Mouse (Mus musculus) heart, postnatal 0 days (tissue): ENCODE results near the gene Cby1. TPM values are rescaled to one million over a fixed set of nuclear protein-coding genes. Genes with fewer than 3 reads are reported as not detected.

Experiments
- ATAC-seq: fragments of 200-750 bp; cut with Nextera tagmentation; 2 replicates; pipeline ENCODE4 v1.8.0; 2017; ENCODE audit warnings: low read depth, moderate number of reproducible peaks, moderate library complexity; ENCODE audit not compliant: insufficient read depth
- DNase-seq: peaks from one replicate; pipeline ENCODE4 v3.0.0-alpha.2; 2016; ENCODE audit warnings: low spot score
- H3K27ac ChIP-seq: fragments of 300-500 bp; sonication (generic); 2 replicates; pipeline ENCODE4 v1.5.1; 2014; ENCODE audit warnings: low read depth, mild to moderate bottlenecking
- H3K27me3 ChIP-seq: fragments of 300-500 bp; sonication (generic); 2 replicates; pipeline ENCODE4 v1.6.1; 2014; ENCODE audit warnings: low read length, mixed read lengths; ENCODE audit not compliant: control insufficient read depth, insufficient read depth
- H3K36me3 ChIP-seq: fragments of 300-500 bp; sonication (generic); replicated peaks from 2 replicates; pipeline ENCODE4 v1.6.1; 2014; ENCODE audit warnings: low read length, mixed read lengths; ENCODE audit not compliant: control insufficient read depth, insufficient read depth
- H3K4me1 ChIP-seq: fragments of 300-500 bp; sonication (generic); 2 replicates; pipeline ENCODE4 v1.6.1; 2014; ENCODE audit warnings: antibody characterized with exemption; ENCODE audit not compliant: control insufficient read depth, insufficient read depth
- H3K4me2 ChIP-seq: fragments of 300-500 bp; sonication (generic); 2 replicates; pipeline ENCODE4 v1.6.1; 2014; ENCODE audit warnings: low read depth, mild to moderate bottlenecking, low read length, moderate library complexity
- H3K4me3 ChIP-seq: fragments of 300-500 bp; sonication (generic); 2 replicates; pipeline ENCODE4 v1.5.1; 2014; ENCODE audit warnings: low read depth, low read length
- H3K9ac ChIP-seq: fragments of 300-500 bp; sonication (generic); replicated peaks from 2 replicates; pipeline ENCODE4 v1.6.1; 2014; ENCODE audit warnings: low read depth, low read length, mixed read lengths
- H3K9me3 ChIP-seq: fragments of 300-500 bp; sonication (generic); replicated peaks from 2 replicates; pipeline ENCODE4 v1.6.1; 2016; ENCODE audit warnings: low read length; ENCODE audit not compliant: control insufficient read depth
- CTCF ChIP-seq: IDR thresholded peaks from 2 replicates; pipeline ENCODE4 v1.5.1; 2016; ENCODE audit warnings: antibody characterized with exemption, control low read depth, low read depth
- EP300 ChIP-seq: IDR thresholded peaks from 2 replicates; pipeline ENCODE4 v1.6.1; 2016; ENCODE audit warnings: antibody characterized with exemption, low read depth
- WGBS: fragments of 180-500 bp; shearing (Covaris S2); extraction: QIAGEN DNeasy Blood & Tissue Kit; methylation state at CpG from one replicate; pipeline ENCODE4 v1.1.7; 2014; 5-methylcytosine and 5-hydroxymethylcytosine counted together
- polyA plus RNA-seq: library from polyadenylated mRNA; unstranded; fragments of >200 nt; fragmentation: Nextera tagmentation; extraction: Ambion mirVana; gene quantifications from 2 replicates; pipeline ENCODE4 v1.2.1, GENCODE M21; 2015
- total RNA-seq: library from RNA; depleted of rRNA; stranded (reverse); fragments of >200 nt; gene quantifications from 2 replicates; pipeline ENCODE4 v1.2.3, GENCODE M21; 2014; ENCODE audit warnings: low replicate concordance; rRNA removed

Cby1 gene
- total and polyA plus RNA-seq, 2 experiments from 2014 or later, result 35.1 to 53.8 TPM

DNA sequence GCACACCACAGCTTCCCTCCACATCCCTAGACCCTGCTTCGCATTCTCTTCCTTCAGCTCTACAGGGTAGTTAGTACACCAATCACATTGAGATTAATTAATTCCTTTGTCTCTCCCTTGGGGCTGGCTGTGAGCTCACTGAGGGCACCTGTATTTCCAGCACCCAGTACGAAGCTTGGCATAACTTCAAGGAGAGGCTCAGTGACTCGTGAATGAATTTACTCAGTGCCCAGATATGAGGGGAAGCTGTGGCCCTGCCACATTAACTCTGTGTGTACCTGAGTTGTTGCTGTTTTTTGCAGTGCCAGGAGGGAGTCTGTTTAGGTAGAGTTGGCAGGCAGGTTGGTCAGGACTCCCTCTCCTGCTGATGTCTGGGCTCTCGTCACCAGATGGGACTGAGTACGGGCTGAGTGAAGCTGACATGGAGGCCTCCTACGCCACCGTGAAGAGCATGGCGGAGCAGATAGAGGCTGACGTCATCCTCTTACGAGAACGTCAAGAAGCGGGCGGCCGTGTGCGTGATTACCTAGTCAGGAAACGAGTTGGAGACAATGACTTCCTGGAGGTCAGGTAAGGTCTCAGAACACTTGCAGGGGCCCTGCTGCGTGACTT, 47.7 kb downstream of the Cby1 start:
- Histone ChIP-seq H3K4me3 (no peak overlapping the region), H3K9ac (no peak overlapping the region)

DNA sequence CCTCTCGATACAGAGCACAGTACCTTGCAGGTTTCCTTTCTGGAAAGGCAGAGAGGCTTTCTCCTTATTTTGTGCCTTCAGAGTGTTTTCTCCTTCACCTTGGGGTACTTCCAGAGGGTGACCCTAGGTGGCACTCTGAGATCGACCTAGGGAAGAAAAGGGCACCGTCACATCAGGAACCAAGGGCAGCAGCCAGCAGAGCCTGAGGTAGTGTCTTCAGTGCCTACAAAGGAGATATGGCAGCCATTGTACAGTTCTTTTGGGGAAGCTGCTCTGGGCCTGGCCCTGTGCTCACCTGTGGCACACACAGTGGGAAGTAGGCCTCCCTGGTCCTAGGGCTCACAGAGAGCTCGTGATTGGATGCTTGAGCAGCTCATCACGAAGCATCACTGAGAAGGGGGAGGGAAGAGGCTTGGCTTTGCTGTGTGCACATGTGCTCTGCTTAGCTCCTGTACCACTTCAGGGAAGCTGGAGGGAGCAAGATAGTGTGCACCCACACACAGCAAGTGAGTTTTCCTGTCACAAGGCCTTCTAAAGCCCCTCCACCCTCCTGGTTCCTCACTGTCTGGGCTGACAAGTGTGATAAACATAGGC, 49.3 kb downstream of the Cby1 start:
- DNase-seq (no peak), ATAC-seq (no peak; the same call in 1 of the 2 replicates)
- no peak overlapping the region for H3K9ac ChIP-seq
- no peaks in the 10 kb centered on the region for H3K4me1 ChIP-seq
- H3K4me3 ChIP-seq, result no peak overlapping the region
- TF ChIP-seq CTCF (no peak), EP300 (no peak)
- H3K36me3 ChIP-seq, result peaks cover 64% of the 10 kb centered on the region
- no peaks in the 10 kb centered on the region for H3K27me3 ChIP-seq
- no peaks in the 10 kb centered on the region for H3K9me3 ChIP-seq
- no peak overlapping the region for H3K27ac ChIP-seq
- no peak overlapping the region for H3K4me2 ChIP-seq
- WGBS, result 92% methylated on average over 5 of the region's 5 CpGs

More for the DNA sequence above, 47.7 kb downstream of the Cby1 start:
- 71% methylated on average over 17 of the region's 17 CpGs for WGBS
- DNase-seq (no peak), ATAC-seq (no peak)
- TF ChIP-seq CTCF, result no peak
- no peak for TF ChIP-seq EP300
- Histone ChIP-seq H3K27ac (no peak overlapping the region), H3K27me3 (no peaks in the 10 kb centered on the region), H3K4me2 (no peak overlapping the region), H3K4me1 (no peaks in the 10 kb centered on the region), H3K9me3 (no peaks in the 10 kb centered on the region), H3K36me3 (peaks cover 48% of the 10 kb centered on the region)

DNA sequence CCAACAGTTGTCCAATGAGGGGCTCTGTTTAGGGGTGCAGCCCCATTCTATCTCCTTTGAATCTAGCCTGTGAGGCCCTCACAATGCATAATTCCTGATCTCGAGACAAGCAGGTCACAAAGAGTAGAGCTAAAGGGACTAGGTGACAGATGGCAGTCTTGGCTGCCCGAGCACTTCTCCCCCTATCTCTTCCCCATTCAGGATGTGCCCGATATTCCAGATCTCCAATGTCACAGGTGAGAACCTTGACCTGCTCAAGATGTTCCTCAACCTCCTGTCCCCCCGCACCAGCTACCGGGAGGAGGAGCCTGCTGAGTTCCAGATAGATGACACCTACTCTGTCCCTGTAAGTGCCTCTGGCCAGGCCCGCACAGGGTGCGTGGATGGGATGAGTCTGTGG, 56.6 kb downstream of the Cby1 start:
- peaks cover 97% of the 10 kb centered on the region for H3K36me3 ChIP-seq
- no peak overlapping the region for H3K9ac ChIP-seq
- ATAC-seq, result no peak
- TF ChIP-seq EP300, result no peak
- TF ChIP-seq CTCF, result no peak
- no peaks in the 10 kb centered on the region for H3K27me3 ChIP-seq
- H3K4me3 ChIP-seq, result no peak overlapping the region
- H3K4me1 ChIP-seq, result no peaks in the 10 kb centered on the region
- WGBS, result 89% methylated on average over 7 of the region's 7 CpGs
- no peaks in the 10 kb centered on the region for H3K9me3 ChIP-seq
- no peak overlapping the region for H3K4me2 ChIP-seq
- DNase-seq, result no peak
- no peak overlapping the region for H3K27ac ChIP-seq

DNA sequence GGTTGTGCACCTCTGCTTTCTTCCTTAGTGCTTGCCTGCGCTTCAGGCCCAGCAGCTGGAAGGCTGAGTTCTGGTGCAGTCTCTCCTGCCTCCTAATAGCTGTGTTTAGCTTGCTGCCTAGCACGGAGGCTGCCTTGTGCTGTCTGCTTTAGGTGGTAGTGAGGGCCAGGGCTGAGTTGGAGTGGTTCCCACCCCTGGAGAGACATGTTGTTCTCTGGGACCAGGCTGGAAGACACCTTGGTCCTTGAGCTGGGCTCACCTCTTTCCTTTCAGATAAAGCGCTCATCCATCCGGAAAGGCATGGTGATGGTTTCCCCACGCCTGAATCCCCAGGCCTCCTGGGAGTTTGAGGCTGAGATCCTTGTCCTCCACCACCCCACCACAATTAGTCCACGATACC, 57.7 kb downstream of the Cby1 start:
- TF ChIP-seq EP300 (no peak), CTCF (no peak)
- no peak overlapping the region for H3K9ac ChIP-seq
- no peaks in the 10 kb centered on the region for H3K27me3 ChIP-seq
- ATAC-seq (no peak), DNase-seq (no peak)
- no peaks in the 10 kb centered on the region for H3K4me1 ChIP-seq
- 91% methylated on average over 6 of the region's 6 CpGs for WGBS
- H3K27ac ChIP-seq, result no peak overlapping the region
- no peak overlapping the region for H3K4me2 ChIP-seq
- no peak overlapping the region for H3K4me3 ChIP-seq
- H3K9me3 ChIP-seq, result no peaks in the 10 kb centered on the region
- peaks cover 94% of the 10 kb centered on the region for H3K36me3 ChIP-seq

Other genes with a start within 250 kb of the Cby1 start
- gene Csnk1e, start 203.6 kb upstream of the Cby1 start, total RNA-seq, result 167 and 193 TPM in 2 replicates
- gene Csnk1e, start 203.6 kb upstream of the Cby1 start, polyA plus RNA-seq, result 55.5 and 61.5 TPM in 2 replicates
- gene Kcnj4, start 154.0 kb upstream of the Cby1 start, total RNA-seq, result 3.6 and 7.7 TPM in 2 replicates
- 0.10 and 0.12 TPM in 2 replicates for gene Kcnj4, start 154.0 kb upstream of the Cby1 start, polyA plus RNA-seq
- gene Kdelr3, start 142.8 kb upstream of the Cby1 start, total RNA-seq, result 51.4 and 54.0 TPM in 2 replicates
- 48.3 and 50.1 TPM in 2 replicates for gene Kdelr3, start 142.8 kb upstream of the Cby1 start, polyA plus RNA-seq
- 163 and 223 TPM in 2 replicates for gene Ddx17, start 112.5 kb upstream of the Cby1 start, total RNA-seq
- gene Ddx17, start 112.5 kb upstream of the Cby1 start, polyA plus RNA-seq, result 13.7 and 14.9 TPM in 2 replicates
- 1.0 and 2.6 TPM in 2 replicates for gene Dmc1, start 54.1 kb upstream of the Cby1 start, total RNA-seq
- 0.74 and 0.84 TPM in 2 replicates for gene Dmc1, start 54.1 kb upstream of the Cby1 start, polyA plus RNA-seq
- 1.7 and 1.9 TPM in 2 replicates for gene Fam227a, start 243 bp upstream of the Cby1 start, total RNA-seq
- gene Fam227a, start 243 bp upstream of the Cby1 start, polyA plus RNA-seq, result 0.31 and 0.48 TPM in 2 replicates
- 208 and 280 TPM in 2 replicates for gene Tomm22, start 11.7 kb downstream of the Cby1 start, total RNA-seq
- gene Tomm22, start 11.7 kb downstream of the Cby1 start, polyA plus RNA-seq, result 273 and 276 TPM in 2 replicates
- 38.4 and 60.6 TPM in 2 replicates for gene Josd1, start 28.7 kb downstream of the Cby1 start, total RNA-seq
- gene Josd1, start 28.7 kb downstream of the Cby1 start, polyA plus RNA-seq, result 17.3 and 17.8 TPM in 2 replicates
- 34.3 and 39.9 TPM in 2 replicates for gene Gtpbp1, start 31.6 kb downstream of the Cby1 start, total RNA-seq
- gene Gtpbp1, start 31.6 kb downstream of the Cby1 start, polyA plus RNA-seq, result 18.0 and 20.6 TPM in 2 replicates
- 71.6 and 120 TPM in 2 replicates for gene Sun2, start 83.3 kb downstream of the Cby1 start, total RNA-seq
- 3.6 and 4.0 TPM in 2 replicates for gene Sun2, start 83.3 kb downstream of the Cby1 start, polyA plus RNA-seq
- 25.9 and 35.5 TPM in 2 replicates for gene Dnal4, start 118.7 kb downstream of the Cby1 start, total RNA-seq
- gene Dnal4, start 118.7 kb downstream of the Cby1 start, polyA plus RNA-seq, result 35.5 and 38.9 TPM in 2 replicates
- gene Nptxr, start 145.6 kb downstream of the Cby1 start, total RNA-seq, result 10.8 and 13.7 TPM in 2 replicates
- gene Nptxr, start 145.6 kb downstream of the Cby1 start, polyA plus RNA-seq, result 0.84 and 1.00 TPM in 2 replicates
- 1.9 and 8.7 TPM in 2 replicates for gene Npcd, start 175.0 kb downstream of the Cby1 start, total RNA-seq
- gene Npcd, start 175.0 kb downstream of the Cby1 start, polyA plus RNA-seq, result not detected in 2 replicates
- gene Cbx6, start 175.5 kb downstream of the Cby1 start, total RNA-seq, result 47.3 and 51.8 TPM in 2 replicates
- gene Cbx6, start 175.5 kb downstream of the Cby1 start, polyA plus RNA-seq, result 24.9 and 25.6 TPM in 2 replicates
- 2.3 and 5.1 TPM in 2 replicates for gene Apobec3, start 232.5 kb downstream of the Cby1 start, total RNA-seq
- 6.3 and 6.6 TPM in 2 replicates for gene Apobec3, start 232.5 kb downstream of the Cby1 start, polyA plus RNA-seq